Comparison of ENCODE assay signal across 12 mouse cellular contexts in the genomic region with DNA sequence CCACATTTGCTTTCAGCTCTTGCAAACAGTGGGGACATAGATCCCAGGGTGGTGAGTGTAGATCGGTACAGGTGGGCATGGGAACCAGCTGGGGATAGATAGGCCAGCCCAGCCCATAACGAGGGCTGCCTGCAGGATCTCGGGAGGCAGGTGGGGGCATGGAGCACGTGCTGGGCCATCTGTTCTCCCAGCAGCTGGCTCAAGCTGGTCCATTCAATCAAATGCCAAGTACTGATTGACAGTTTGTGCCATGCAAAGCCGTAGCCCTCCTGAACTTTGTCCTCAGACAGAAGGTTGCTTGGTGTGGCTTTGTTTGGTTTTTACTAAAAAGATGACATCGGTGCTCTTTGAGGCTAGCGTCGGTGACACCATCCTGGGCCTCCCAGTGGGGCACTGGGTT. TPM values are rescaled to one million over a fixed set of nuclear protein-coding genes. Genes with fewer than 3 reads are reported as not detected.
A peak's percentile ranks its signal among the peaks of the same experiment; 100 is the strongest.
DNase-seq lines count a peak whose midpoint lies in the region; ATAC-seq and TF ChIP-seq lines count a peak whose summit lies in the region.
"Had no signal": no experiment of that assay in that cellular context is flagged by ENCODE, and none has a peak within 500 bp of the region (broad histone marks: within the 10 kb centered on the region; RNA-seq: fewer than 3 reads in every experiment).

No protein-coding gene starts in this region.

- H3K27me3 ChIP-seq in liver, adult 2 months (ENCODE audit: control insufficient read depth, insufficient read depth, low read length) = peaks cover 3% of the 10 kb centered on the region
- peaks cover 49% of the 10 kb centered on the region for H3K27me3 ChIP-seq in liver, embryonic 11.5 days (replicated peaks; ENCODE audit: control insufficient read depth, insufficient read depth, low read length)
- H3K27me3 ChIP-seq in forebrain, embryonic 14.5 days (replicated peaks; ENCODE audit: control insufficient read depth, insufficient read depth, low read length) = no peaks in the 10 kb centered on the region
- H3K27me3 ChIP-seq in hindbrain, embryonic 14.5 days (ENCODE audit: control insufficient read depth, insufficient read depth, low read length) = no peaks in the 10 kb centered on the region
- H3K27me3 ChIP-seq in neural tube, embryonic 13.5 days = no peaks in the 10 kb centered on the region

- H3K4me2 ChIP-seq in liver, embryonic 11.5 days = no peak overlapping the region
- H3K4me2 ChIP-seq in forebrain, embryonic 14.5 days (ENCODE audit: low read length) = peak overlapping the region; percentile 70
- H3K4me2 ChIP-seq in hindbrain, embryonic 14.5 days (replicated peaks) = peak overlapping the region; percentile 79
- H3K4me2 ChIP-seq in neural tube, embryonic 13.5 days = peak overlapping the region; percentile 75
- H3K4me2 ChIP-seq: heart, embryonic 15.5 days; lung, embryonic 15.5 days had no signal

- no peak overlapping the region for H3K9ac ChIP-seq in liver, adult 2 months (ENCODE audit: low read depth, low read length)
- H3K9ac ChIP-seq in liver, embryonic 11.5 days (ENCODE audit: low read depth, low read length) = no peak overlapping the region
- H3K9ac ChIP-seq in forebrain, embryonic 14.5 days (ENCODE audit: low read length) = no peak overlapping the region
- H3K9ac ChIP-seq in hindbrain, embryonic 14.5 days = peak overlapping the region; percentile 94; the same call in 1 of the 2 replicates
- peak overlapping the region; percentile 43 for H3K9ac ChIP-seq in neural tube, embryonic 13.5 days
- H3K9ac ChIP-seq: heart, embryonic 15.5 days; lung, embryonic 15.5 days had no signal

- WGBS in liver, adult 2 months = 31% methylated on average over 8 of the region's 8 CpGs
- 69% methylated on average over 8 of the region's 8 CpGs for WGBS in liver, embryonic 11.5 days
- 43% methylated on average over 8 of the region's 8 CpGs for WGBS in forebrain, embryonic 14.5 days
- 32% methylated on average over 8 of the region's 8 CpGs for WGBS in hindbrain, embryonic 14.5 days
- WGBS in neural tube, embryonic 13.5 days = 40% methylated on average over 8 of the region's 8 CpGs

- H3K27ac ChIP-seq in liver, adult 2 months (replicated peaks; ENCODE audit: insufficient read depth, low read depth, low read length) = no peak overlapping the region
- no peak overlapping the region for H3K27ac ChIP-seq in liver, embryonic 11.5 days (ENCODE audit: low read depth, low read length)
- H3K27ac ChIP-seq in forebrain, embryonic 14.5 days (ENCODE audit: low read depth, low read length) = peak overlapping the region; percentile 9; the same call in 1 of the 2 replicates
- H3K27ac ChIP-seq in hindbrain, embryonic 14.5 days = no peak overlapping the region
- peak overlapping the region; percentile 38; the same call in 1 of the 2 replicates for H3K27ac ChIP-seq in neural tube, embryonic 13.5 days (replicated peaks)
- H3K27ac ChIP-seq: embryonic facial prominence, embryonic 10.5 days; heart, embryonic 15.5 days; lung, embryonic 15.5 days; stomach, postnatal 0 days had no signal

- no peaks in the 10 kb centered on the region for H3K36me3 ChIP-seq in liver, adult 2 months (ENCODE audit: control insufficient read depth, insufficient read depth, low read length)
- no peaks in the 10 kb centered on the region for H3K36me3 ChIP-seq in liver, embryonic 11.5 days (ENCODE audit: control insufficient read depth, insufficient read depth, low read length)
- H3K36me3 ChIP-seq in forebrain, embryonic 14.5 days (ENCODE audit: control insufficient read depth, insufficient read depth, low read length) = no peaks in the 10 kb centered on the region
- H3K36me3 ChIP-seq in hindbrain, embryonic 14.5 days (replicated peaks; ENCODE audit: control insufficient read depth, insufficient read depth) = peaks cover 4% of the 10 kb centered on the region; the same call in 1 of the 2 replicates
- H3K36me3 ChIP-seq in neural tube, embryonic 13.5 days = no peaks in the 10 kb centered on the region
- H3K36me3 ChIP-seq: embryonic facial prominence, embryonic 10.5 days; heart, embryonic 15.5 days; lung, embryonic 15.5 days had no signal

- H3K9me3 ChIP-seq in liver, embryonic 11.5 days (ENCODE audit: control insufficient read depth, low read length) = no peaks in the 10 kb centered on the region
- no peaks in the 10 kb centered on the region for H3K9me3 ChIP-seq in forebrain, embryonic 14.5 days (replicated peaks; ENCODE audit: control insufficient read depth, low read length)
- H3K9me3 ChIP-seq in hindbrain, embryonic 14.5 days (ENCODE audit: control insufficient read depth, low read length) = no peaks in the 10 kb centered on the region
- H3K9me3 ChIP-seq in neural tube, embryonic 13.5 days = no peaks in the 10 kb centered on the region
- H3K9me3 ChIP-seq: embryonic facial prominence, embryonic 10.5 days; heart, embryonic 15.5 days; lung, embryonic 15.5 days had no signal

- no peak for TF ChIP-seq CTCF in liver, adult 2 months (IDR thresholded peaks at IDR 0.05; ENCODE audit: low read depth, low read length)

- H3K4me1 ChIP-seq in liver, adult 2 months (ENCODE audit: control insufficient read depth, insufficient read depth, low read length) = 0 out of 2 replicates have a peak, but pooled peaks cover 2% of the 10 kb centered on the region
- H3K4me1 ChIP-seq in liver, embryonic 11.5 days (replicated peaks; ENCODE audit: control insufficient read depth, insufficient read depth, low read length) = no peaks in the 10 kb centered on the region
- peaks cover 29% of the 10 kb centered on the region for H3K4me1 ChIP-seq in forebrain, embryonic 14.5 days (ENCODE audit: control insufficient read depth, insufficient read depth, low read length)
- H3K4me1 ChIP-seq in hindbrain, embryonic 14.5 days (replicated peaks; ENCODE audit: control insufficient read depth, insufficient read depth, low read length) = peaks cover 36% of the 10 kb centered on the region
- H3K4me1 ChIP-seq in neural tube, embryonic 13.5 days (replicated peaks) = peaks cover 58% of the 10 kb centered on the region

- no peak for TF ChIP-seq POLR2A in liver, adult 2 months (IDR thresholded peaks at IDR 0.05; ENCODE audit: extremely low read depth, insufficient read depth, low read length)

- H3K79me2 ChIP-seq in liver, adult 2 months (ENCODE audit: control insufficient read depth, insufficient read depth, low read length) = no peaks in the 10 kb centered on the region

- peak; percentile 77 for DNase-seq in liver, adult 2 months (ENCODE audit: extremely low read depth, low read depth, low spot score)
- DNase-seq in liver, embryonic 11.5 days (ENCODE audit: low spot score) = no peak
- no peak for DNase-seq in forebrain, embryonic 14.5 days (ENCODE audit: low spot score)
- DNase-seq in hindbrain, embryonic 14.5 days (ENCODE audit: low spot score) = no peak
- DNase-seq in lung, adult 18-20 months = no peak
- no peak for DNase-seq in spleen, postnatal 36 days (ENCODE audit: low spot score in 2 of 2)
- DNase-seq: gastrocnemius, postnatal 36 days had no signal

- ATAC-seq in liver, embryonic 11.5 days (replicated peaks; ENCODE audit: low FRiP score) = no peak
- ATAC-seq in forebrain, embryonic 14.5 days = no peak
- no peak for ATAC-seq in hindbrain, embryonic 14.5 days (ENCODE audit: low FRiP score)
- no peak for ATAC-seq in neural tube, embryonic 13.5 days (ENCODE audit: low read depth)

- H3K4me3 ChIP-seq in liver, adult 2 months (ENCODE audit: insufficient read depth, low read depth, low read length) = no peak overlapping the region
- H3K4me3 ChIP-seq in liver, embryonic 11.5 days (ENCODE audit: low read depth, low read length) = no peak overlapping the region
- 0 out of 2 replicates have a peak overlapping the region, but pooled peaks have one; percentile 2 for H3K4me3 ChIP-seq in forebrain, embryonic 14.5 days (ENCODE audit: low read depth, low read length)
- H3K4me3 ChIP-seq in hindbrain, embryonic 14.5 days (replicated peaks; ENCODE audit: low read length) = peak overlapping the region; percentile 79; the same call in 1 of the 2 replicates
- peak overlapping the region; percentile 81 for H3K4me3 ChIP-seq in neural tube, embryonic 13.5 days
- H3K4me3 ChIP-seq: embryonic facial prominence, embryonic 10.5 days; heart, embryonic 15.5 days; lung, embryonic 15.5 days had no signal

RNA-seq across cellular contexts. Expression of a gene that starts 2.9 kb away (rescaled TPM):
- total RNA-seq in liver, adult 2 months (2014; rRNA removed) = 1.5 and 1.7 TPM in 2 replicates
- polyA plus RNA-seq in liver, adult 2 months (2012; rRNA removed) = 2.6 and 3.4 TPM in 2 replicates
- 8.8 and 9.4 TPM in 2 replicates for polyA plus RNA-seq in liver, embryonic 11.5 days (2014; fragmentation: Nextera tagmentation; extraction: Ambion mirVana)
- polyA plus RNA-seq in forebrain, embryonic 14.5 days (2014; fragmentation: Nextera tagmentation; extraction: Ambion mirVana) = 173 and 218 TPM in 2 replicates
- 377 and 395 TPM in 2 replicates for polyA plus RNA-seq in hindbrain, embryonic 14.5 days (2014; fragmentation: Nextera tagmentation; extraction: Ambion mirVana)
- polyA plus RNA-seq in neural tube, embryonic 13.5 days (2015; fragmentation: Nextera tagmentation; extraction: Ambion mirVana) = 298 and 324 TPM in 2 replicates

Comparison
In these comparisons a context has a peak if more than half of its experiments do, and no peak if none do; other contexts are left out.
1. H3K27ac ChIP-seq: peak in forebrain, embryonic 14.5 days (single experiment) and neural tube, embryonic 13.5 days (single experiment); none in liver, adult 2 months (single experiment), liver, embryonic 11.5 days (single experiment) and hindbrain, embryonic 14.5 days (single experiment).
2. H3K4me3 ChIP-seq: peak in forebrain, embryonic 14.5 days (single experiment), hindbrain, embryonic 14.5 days (single experiment) and neural tube, embryonic 13.5 days (single experiment); none in liver, adult 2 months (single experiment) and liver, embryonic 11.5 days (single experiment).
3. H3K9ac ChIP-seq: peak in hindbrain, embryonic 14.5 days (single experiment) and neural tube, embryonic 13.5 days (single experiment); none in liver, adult 2 months (single experiment), liver, embryonic 11.5 days (single experiment) and forebrain, embryonic 14.5 days (single experiment).
4. RNA of a gene that starts 2.9 kb away (polyA plus RNA-seq): 377 to 395 TPM in hindbrain, embryonic 14.5 days, 298 to 324 TPM in neural tube, embryonic 13.5 days and 173 to 218 TPM in forebrain, embryonic 14.5 days; 8.8 to 9.4 TPM in liver, embryonic 11.5 days and 2.6 to 3.4 TPM in liver, adult 2 months; every median in the first group is over 10 times any median in the second.